Comparison of ENCODE assay signal across 18 mouse cellular contexts in the genomic region with DNA sequence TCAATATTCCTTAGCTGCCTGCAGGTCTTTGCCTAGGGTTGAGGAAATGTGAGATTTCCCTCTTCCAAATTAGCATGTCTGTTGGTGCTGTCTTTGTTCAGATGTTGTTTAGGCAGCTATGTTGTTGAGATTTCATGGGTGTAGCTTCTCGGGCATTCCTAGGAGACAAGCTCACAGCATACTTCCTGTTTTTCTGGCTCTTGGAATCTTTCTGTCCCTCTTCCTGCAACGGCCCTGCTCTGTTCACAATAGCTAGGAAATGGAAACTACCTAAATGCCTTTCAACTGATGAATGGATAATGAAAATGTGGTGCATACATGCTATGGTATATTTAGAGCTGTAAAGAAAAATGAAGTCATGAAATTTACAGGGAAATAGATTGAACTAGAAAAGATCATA. TPM values are rescaled to one million over a fixed set of nuclear protein-coding genes. Genes with fewer than 3 reads are reported as not detected.
DNase-seq lines count a peak whose midpoint lies in the region; ATAC-seq and TF ChIP-seq lines count a peak whose summit lies in the region.
"Had no signal": no experiment of that assay in that cellular context is flagged by ENCODE, and none has a peak within 500 bp of the region (broad histone marks: within the 10 kb centered on the region; RNA-seq: fewer than 3 reads in every experiment).

No protein-coding gene starts in this region.

- intact Hi-C loops in left cerebral cortex, postnatal 14 days (cut with DNase I) = no loop called here

- H3K27ac ChIP-seq in heart, embryonic 14.5 days (replicated peaks in 1 of 2; ENCODE audit: control insufficient read depth in 1 of 2, insufficient read depth in 1 of 2, low read depth in 2 of 2, low read length in 2 of 2) = peak overlapping the region; percentile 70 to 76; a peak in 3 of 4 replicates
- no peak overlapping the region; the same call in 1 of the 2 replicates for H3K27ac ChIP-seq in heart, embryonic 10.5 days
- peak overlapping the region; percentile 79; the same call in 1 of the 2 replicates for H3K27ac ChIP-seq in lung, postnatal 0 days (ENCODE audit: low read length)
- H3K27ac ChIP-seq in embryonic fibroblast, embryonic 13.5 days (ENCODE audit: insufficient read depth, low read length) = peak overlapping the region; percentile 77
- H3K27ac ChIP-seq: hindbrain, embryonic 15.5 days; lung, embryonic 15.5 days; midbrain, embryonic 12.5 days had no signal

- H3K4me1 ChIP-seq in heart, embryonic 14.5 days (ENCODE audit: control insufficient read depth in 2 of 2, insufficient read depth in 2 of 2, low read length in 2 of 2) = no peaks in the 10 kb centered on the region
- H3K4me1 ChIP-seq in heart, embryonic 10.5 days = no peaks in the 10 kb centered on the region
- H3K4me1 ChIP-seq in lung, postnatal 0 days (ENCODE audit: insufficient read depth, low read depth, low read length) = no peaks in the 10 kb centered on the region
- H3K4me1 ChIP-seq in embryonic fibroblast, embryonic 13.5 days (ENCODE audit: control insufficient read depth, insufficient read depth, low read length) = peaks cover 3% of the 10 kb centered on the region; the same call in 1 of the 2 replicates
- H3K4me1 ChIP-seq: hindbrain, embryonic 15.5 days; lung, embryonic 15.5 days; midbrain, embryonic 12.5 days had no signal

- peak; percentile 77 for TF ChIP-seq EP300 in lung, postnatal 0 days (IDR thresholded peaks at IDR 0.05)

- no peak for DNase-seq in heart, embryonic 10.5 days (ENCODE audit: low spot score)
- peak; percentile 42 for DNase-seq in lung, postnatal 0 days (ENCODE audit: low spot score)
- DNase-seq in lung, postnatal 14 days = no peak
- no peak for DNase-seq in right cerebral cortex, adult 2 months (ENCODE audit: low spot score in 2 of 2)
- no peak for DNase-seq in left cerebral cortex, postnatal 14 days (ENCODE audit: low spot score in 2 of 2)
- DNase-seq: cerebellum, postnatal 14 days; kidney, adult 2 months had no signal

- no peak for TF ChIP-seq CTCF in lung, postnatal 0 days (IDR thresholded peaks at IDR 0.05)
- no peak for TF ChIP-seq CTCF in embryonic fibroblast, embryonic 13.5 days (IDR thresholded peaks at IDR 0.05; ENCODE audit: borderline replicate concordance, insufficient read depth, low read length)

- no peak overlapping the region for H3K9ac ChIP-seq in heart, embryonic 14.5 days (ENCODE audit: low read length)
- no peak overlapping the region for H3K9ac ChIP-seq in lung, postnatal 0 days (replicated peaks; ENCODE audit: low read depth)
- H3K9ac ChIP-seq: hindbrain, embryonic 15.5 days; limb, embryonic 12.5 days; lung, embryonic 15.5 days; midbrain, embryonic 12.5 days had no signal

- 55% methylated on average over 2 of the region's 2 CpGs for WGBS in heart, embryonic 14.5 days
- WGBS in heart, embryonic 10.5 days = 52% methylated on average over 2 of the region's 2 CpGs
- 50% methylated on average over 2 of the region's 2 CpGs for WGBS in lung, postnatal 0 days

- no peaks in the 10 kb centered on the region for H3K36me3 ChIP-seq in heart, embryonic 14.5 days (ENCODE audit: control insufficient read depth, insufficient read depth, low read length)
- no peaks in the 10 kb centered on the region for H3K36me3 ChIP-seq in heart, embryonic 10.5 days
- H3K36me3 ChIP-seq in lung, postnatal 0 days (ENCODE audit: insufficient read depth, low read length) = no peaks in the 10 kb centered on the region
- H3K36me3 ChIP-seq: hindbrain, embryonic 15.5 days; limb, embryonic 12.5 days; lung, embryonic 15.5 days; midbrain, embryonic 12.5 days had no signal

- H3K9me3 ChIP-seq in heart, embryonic 14.5 days (ENCODE audit: control insufficient read depth, low read length) = no peaks in the 10 kb centered on the region
- H3K9me3 ChIP-seq in heart, embryonic 10.5 days = no peaks in the 10 kb centered on the region
- no peaks in the 10 kb centered on the region for H3K9me3 ChIP-seq in lung, postnatal 0 days (ENCODE audit: low read length)
- H3K9me3 ChIP-seq: hindbrain, embryonic 15.5 days; limb, embryonic 12.5 days; lung, embryonic 15.5 days; midbrain, embryonic 12.5 days had no signal

- no peak for ATAC-seq in heart, embryonic 14.5 days (ENCODE audit: insufficient number of reproducible peaks, insufficient read depth, low FRiP score, low read depth)
- peak; percentile 80 for ATAC-seq in lung, postnatal 0 days
- ATAC-seq: activated CD4-positive, CD25-positive, alpha-beta regulatory T cell, adult 4 months had no signal

- TF ChIP-seq POLR2A in embryonic fibroblast, embryonic 13.5 days (IDR thresholded peaks at IDR 0.05; ENCODE audit: low read depth, low read length) = no peak

- no peak overlapping the region for H3K4me3 ChIP-seq in heart, embryonic 14.5 days (ENCODE audit: control insufficient read depth in 1 of 2, insufficient read depth in 1 of 2, low read depth in 1 of 2, low read length in 2 of 2)
- H3K4me3 ChIP-seq in heart, embryonic 10.5 days = no peak overlapping the region
- H3K4me3 ChIP-seq in lung, postnatal 0 days (ENCODE audit: low read depth, low read length) = no peak overlapping the region
- no peak overlapping the region for H3K4me3 ChIP-seq in embryonic fibroblast, embryonic 13.5 days (ENCODE audit: insufficient read depth, low read length)
- H3K4me3 ChIP-seq: hindbrain, embryonic 15.5 days; limb, embryonic 12.5 days; lung, embryonic 15.5 days; midbrain, embryonic 12.5 days; myocyte had no signal

- H3K27me3 ChIP-seq in heart, embryonic 14.5 days (ENCODE audit: control insufficient read depth, insufficient read depth, low read length) = no peaks in the 10 kb centered on the region
- 0 out of 2 replicates have a peak, but pooled peaks cover 4% of the 10 kb centered on the region for H3K27me3 ChIP-seq in heart, embryonic 10.5 days (ENCODE audit: insufficient read depth, poor library complexity, severe bottlenecking)
- H3K27me3 ChIP-seq in lung, postnatal 0 days (replicated peaks; ENCODE audit: insufficient read depth, low read length) = no peaks in the 10 kb centered on the region
- H3K27me3 ChIP-seq: hindbrain, embryonic 15.5 days; limb, embryonic 12.5 days; lung, embryonic 15.5 days; midbrain, embryonic 12.5 days had no signal

- no peak overlapping the region for H3K4me2 ChIP-seq in heart, embryonic 14.5 days (ENCODE audit: low read length)
- no peak overlapping the region for H3K4me2 ChIP-seq in lung, postnatal 0 days (replicated peaks; ENCODE audit: low read depth, low read length)
- H3K4me2 ChIP-seq: hindbrain, embryonic 15.5 days; limb, embryonic 12.5 days; lung, embryonic 15.5 days; midbrain, embryonic 12.5 days had no signal

RNA-seq across cellular contexts. Expression of a gene that starts 13.5 kb away (rescaled TPM):
- polyA plus RNA-seq in heart, embryonic 14.5 days (2014; fragmentation: Nextera tagmentation; extraction: Ambion mirVana) = not detected in 2 replicates
- 0.20 TPM in 1 of 2 replicates, not detected in the other for polyA plus RNA-seq in heart, embryonic 10.5 days (2016; fragmentation: Nextera tagmentation; extraction: Ambion mirVana)
- polyA plus RNA-seq in lung, postnatal 0 days (2015; fragmentation: Nextera tagmentation; extraction: Ambion mirVana) = 0.07 TPM in 1 of 2 replicates, not detected in the other
- polyA plus RNA-seq in embryonic fibroblast, embryonic 13.5 days (2011; ENCODE audit: insufficient read length, low read depth, missing spikeins) = not detected in 2 replicates
- not detected for total RNA-seq in left cerebral cortex, postnatal 14 days (2021)
- total RNA-seq: layer of hippocampus, adult 18-20 months; left cerebral cortex, adult 18-20 months had no signal
- polyA plus RNA-seq: activated CD4-positive, CD25-positive, alpha-beta regulatory T cell, adult 4 months; forebrain, embryonic 11.5 days; kidney, adult 2 months; limb, embryonic 12.5 days; midbrain, embryonic 12.5 days; myocyte had no signal
